Mouse (Mus musculus): Measurements from ENCODE around the gene Cntnap1. TPM values are rescaled to one million over a fixed set of nuclear protein-coding genes. Genes with fewer than 3 reads are reported as not detected.
A peak's percentile ranks its signal among the peaks of the same experiment; 100 is the strongest.

Cntnap1 gene
- polyA plus RNA-seq, 2 experiments = 0.08 to 0.16 TPM

DNA sequence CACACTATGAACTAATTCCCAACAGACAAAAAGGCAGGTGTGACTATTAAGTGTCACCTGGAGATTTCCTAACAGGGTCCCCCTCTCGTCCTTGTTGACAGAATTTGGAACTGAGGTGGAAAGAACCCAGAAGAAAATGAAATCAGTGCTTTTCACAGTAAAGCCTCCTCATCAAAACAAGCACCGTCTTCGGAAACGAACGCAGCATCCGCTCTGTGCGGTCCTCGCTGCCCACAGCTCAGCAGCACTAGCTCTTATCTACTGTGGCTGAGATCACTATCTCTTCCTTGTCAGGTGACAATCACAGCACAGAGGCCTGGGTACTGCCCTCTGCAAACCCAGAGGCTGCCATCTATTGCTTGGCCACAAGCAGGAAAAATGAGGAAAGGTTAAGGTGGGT is 25.9 kb downstream of the Cntnap1 start:
- H3K36me3 ChIP-seq (replicated peaks; ENCODE audit: control insufficient read depth, insufficient read depth, low read depth) = peaks cover 15% of the 10 kb centered on the region; the same call in 1 of the 2 replicates
- H3K4me2 ChIP-seq (ENCODE audit: low read depth) = no peak overlapping the region
- ATAC-seq (ENCODE audit: insufficient read depth) (no peak), DNase-seq (ENCODE audit: low read depth in 3 of 3, low spot score in 3 of 3) (no peak)
- no peak overlapping the region for H3K27ac ChIP-seq
- TF ChIP-seq EP300 (IDR thresholded peaks at IDR 0.05; ENCODE audit: low read depth) = no peak
- TF ChIP-seq CTCF (IDR thresholded peaks at IDR 0.05; ENCODE audit: low read depth) = no peak
- H3K27me3 ChIP-seq (ENCODE audit: control insufficient read depth, insufficient read depth, low read length) = no peaks in the 10 kb centered on the region
- peaks cover 10 to 20% of the 10 kb centered on the region in 2 experiments for H3K4me1 ChIP-seq (replicated peaks; ENCODE audit: control insufficient read depth in 2 of 2, insufficient read depth in 2 of 2, low read length in 1 of 2)
- WGBS (ENCODE audit: insufficient replicate concordance) = 81% methylated on average over 8 of the region's 8 CpGs
- H3K4me3 ChIP-seq (ENCODE audit: insufficient read depth in 1 of 2, low read depth in 2 of 2, low read length in 2 of 2) = no peak overlapping the region
- no peaks in the 10 kb centered on the region for H3K9me3 ChIP-seq (ENCODE audit: control insufficient read depth, low read length)
- no peak overlapping the region for H3K9ac ChIP-seq (replicated peaks)

DNA sequence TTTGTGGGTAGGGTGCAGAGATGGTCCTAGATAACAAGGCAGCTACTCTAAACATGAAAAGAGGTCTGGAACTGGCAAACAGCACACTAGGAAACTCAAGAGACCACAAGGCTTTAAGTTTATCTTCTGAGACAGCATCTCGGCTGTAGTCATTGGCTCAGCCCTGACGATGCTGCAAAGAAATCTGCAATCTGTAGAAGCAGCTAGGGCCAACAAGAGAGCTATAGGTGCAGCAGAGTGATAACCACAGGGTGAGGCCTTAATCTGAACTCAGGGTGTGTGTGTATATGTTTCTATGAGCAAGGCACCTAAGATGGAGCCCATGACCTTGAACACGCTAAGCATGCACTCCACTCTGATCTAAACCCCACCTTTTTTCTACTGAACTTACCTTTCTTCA is 29.2 kb downstream of the Cntnap1 start:
- Histone ChIP-seq H3K4me2 (ENCODE audit: low read depth) (0 out of 2 replicates have a peak overlapping the region, but pooled peaks have one; percentile 6), H3K4me1 (replicated peaks; ENCODE audit: control insufficient read depth in 2 of 2, insufficient read depth in 2 of 2, low read length in 1 of 2) (peaks cover 10 to 14% of the 10 kb centered on the region in 2 experiments), H3K27me3 (ENCODE audit: control insufficient read depth, insufficient read depth, low read length) (no peaks in the 10 kb centered on the region), H3K9me3 (ENCODE audit: control insufficient read depth, low read length) (no peaks in the 10 kb centered on the region), H3K4me3 (ENCODE audit: insufficient read depth in 1 of 2, low read depth in 2 of 2, low read length in 2 of 2) (no peak overlapping the region), H3K36me3 (replicated peaks; ENCODE audit: control insufficient read depth, insufficient read depth, low read depth) (peaks cover 21% of the 10 kb centered on the region; the same call in 1 of the 2 replicates), H3K27ac (no peak overlapping the region), H3K9ac (replicated peaks) (no peak overlapping the region; the same call in 1 of the 2 replicates)
- WGBS (ENCODE audit: insufficient replicate concordance) = 35% methylated on average over 3 of the region's 3 CpGs
- DNase-seq (ENCODE audit: low read depth in 3 of 3, low spot score in 3 of 3) (peak in 2 of 3 experiments; percentile 46 to 52), ATAC-seq (ENCODE audit: insufficient read depth) (peak; percentile 85)
- no peak for TF ChIP-seq CTCF (IDR thresholded peaks at IDR 0.05; ENCODE audit: low read depth)
- peak; percentile 70 for TF ChIP-seq EP300 (IDR thresholded peaks at IDR 0.05; ENCODE audit: low read depth)

DNA sequence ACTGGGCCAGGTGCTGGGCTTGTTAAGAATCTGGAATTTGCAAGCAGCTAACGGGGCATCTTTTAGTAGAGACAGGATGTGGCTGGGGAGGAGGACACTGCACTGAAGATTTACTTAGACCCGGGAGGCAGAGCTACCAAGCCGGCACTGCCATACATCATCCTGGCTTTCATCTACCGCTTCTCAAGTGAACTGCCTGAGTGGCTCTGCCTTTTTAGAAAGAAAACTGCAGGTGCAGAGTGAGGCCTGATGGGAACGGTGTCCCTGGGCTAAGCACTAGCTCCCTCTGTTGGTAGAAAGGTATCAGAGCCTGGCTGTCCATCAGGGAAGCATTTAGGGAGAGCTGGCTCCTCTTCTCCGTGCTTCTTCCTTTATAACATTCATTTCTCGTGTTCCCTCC is 30.7 kb downstream of the Cntnap1 start:
- 46% methylated on average over 7 of the region's 7 CpGs for WGBS (ENCODE audit: insufficient replicate concordance)
- Histone ChIP-seq H3K36me3 (replicated peaks; ENCODE audit: control insufficient read depth, insufficient read depth, low read depth) (peaks cover 21% of the 10 kb centered on the region; the same call in 1 of the 2 replicates), H3K9me3 (ENCODE audit: control insufficient read depth, low read length) (no peaks in the 10 kb centered on the region), H3K27ac (no peak overlapping the region), H3K4me2 (ENCODE audit: low read depth) (no peak overlapping the region), H3K9ac (replicated peaks) (no peak overlapping the region), H3K27me3 (ENCODE audit: control insufficient read depth, insufficient read depth, low read length) (no peaks in the 10 kb centered on the region), H3K4me3 (ENCODE audit: insufficient read depth in 1 of 2, low read depth in 2 of 2, low read length in 2 of 2) (no peak overlapping the region), H3K4me1 (replicated peaks; ENCODE audit: control insufficient read depth in 2 of 2, insufficient read depth in 2 of 2, low read length in 1 of 2) (peaks cover 10 to 14% of the 10 kb centered on the region in 2 experiments)
- DNase-seq (ENCODE audit: low read depth in 3 of 3, low spot score in 3 of 3) (peak in 1 of 3 experiments; percentile 32), ATAC-seq (ENCODE audit: insufficient read depth) (no peak)
- TF ChIP-seq EP300 (IDR thresholded peaks at IDR 0.05; ENCODE audit: low read depth) (no peak), CTCF (IDR thresholded peaks at IDR 0.05; ENCODE audit: low read depth) (peak; percentile 92)

DNA sequence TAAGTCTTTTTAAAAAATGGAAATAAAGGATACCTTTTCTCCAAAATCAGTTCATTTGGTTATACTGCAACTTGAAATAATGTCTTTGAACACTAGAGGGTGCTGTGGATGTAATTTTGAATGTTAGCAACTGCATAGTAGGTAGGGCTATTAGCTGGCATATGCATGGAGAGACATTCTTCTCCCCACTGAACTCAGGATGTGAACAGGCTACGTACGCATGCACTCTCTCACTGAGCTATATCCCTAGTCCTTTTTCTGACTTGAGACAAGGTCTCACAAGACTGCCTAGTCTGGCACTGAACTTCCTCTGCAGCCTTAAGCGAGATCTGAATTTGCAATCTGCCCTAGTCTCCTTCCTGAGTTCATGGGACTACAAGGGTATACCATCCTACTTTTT is 41.6 kb downstream of the Cntnap1 start:
- ATAC-seq (ENCODE audit: insufficient read depth) (0 out of 2 replicates have a peak, but pooled peaks have one; percentile 45), DNase-seq (ENCODE audit: low read depth in 3 of 3, low spot score in 3 of 3) (peak; percentile 59 to 67 (median 62))
- Histone ChIP-seq H3K4me1 (replicated peaks; ENCODE audit: control insufficient read depth in 2 of 2, insufficient read depth in 2 of 2, low read length in 1 of 2) (no peaks in the 10 kb centered on the region), H3K9me3 (ENCODE audit: control insufficient read depth, low read length) (no peaks in the 10 kb centered on the region), H3K36me3 (replicated peaks; ENCODE audit: control insufficient read depth, insufficient read depth, low read depth) (peaks cover 6% of the 10 kb centered on the region), H3K4me3 (ENCODE audit: insufficient read depth in 1 of 2, low read depth in 2 of 2, low read length in 2 of 2) (no peak overlapping the region), H3K27ac (no peak overlapping the region), H3K4me2 (ENCODE audit: low read depth) (no peak overlapping the region), H3K9ac (replicated peaks) (no peak overlapping the region), H3K27me3 (ENCODE audit: control insufficient read depth, insufficient read depth, low read length) (no peaks in the 10 kb centered on the region)
- TF ChIP-seq EP300 (IDR thresholded peaks at IDR 0.05; ENCODE audit: low read depth) (no peak), CTCF (IDR thresholded peaks at IDR 0.05; ENCODE audit: low read depth) (peak; percentile 75)
- 44% methylated on average over 3 of the region's 3 CpGs for WGBS (ENCODE audit: insufficient replicate concordance)

DNA sequence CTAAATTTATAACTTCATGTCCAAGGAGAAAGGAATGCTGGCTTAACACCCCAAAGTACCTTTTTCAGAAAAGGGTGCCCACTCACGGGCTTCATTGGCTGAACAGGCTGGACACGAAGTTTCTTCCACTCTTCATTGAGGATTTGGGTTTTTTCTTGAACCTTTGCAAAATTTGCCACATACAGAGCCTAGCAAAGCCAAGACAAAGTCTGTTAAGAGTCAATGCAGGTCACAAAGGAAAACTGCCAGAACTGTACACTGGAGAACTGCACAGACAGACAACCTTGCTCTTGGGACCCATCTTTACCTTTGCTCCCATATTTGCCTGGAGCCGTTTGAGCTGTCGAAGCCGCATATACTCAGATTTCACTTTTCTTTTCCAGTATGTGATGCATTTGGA is 46.6 kb downstream of the Cntnap1 start:
- ATAC-seq (ENCODE audit: insufficient read depth) (no peak), DNase-seq (ENCODE audit: low read depth in 3 of 3, low spot score in 3 of 3) (no peak)
- Histone ChIP-seq H3K27ac (no peak overlapping the region), H3K4me1 (replicated peaks; ENCODE audit: control insufficient read depth in 2 of 2, insufficient read depth in 2 of 2, low read length in 1 of 2) (peaks cover 0 to 6% of the 10 kb centered on the region in 2 experiments; a peak in 1 of 4 replicates), H3K9ac (replicated peaks) (no peak overlapping the region), H3K9me3 (ENCODE audit: control insufficient read depth, low read length) (no peaks in the 10 kb centered on the region), H3K27me3 (ENCODE audit: control insufficient read depth, insufficient read depth, low read length) (no peaks in the 10 kb centered on the region), H3K36me3 (replicated peaks; ENCODE audit: control insufficient read depth, insufficient read depth, low read depth) (no peaks in the 10 kb centered on the region; the same call in 1 of the 2 replicates), H3K4me2 (ENCODE audit: low read depth) (no peak overlapping the region), H3K4me3 (ENCODE audit: insufficient read depth in 1 of 2, low read depth in 2 of 2, low read length in 2 of 2) (no peak overlapping the region)
- TF ChIP-seq CTCF (IDR thresholded peaks at IDR 0.05; ENCODE audit: low read depth) (no peak), EP300 (IDR thresholded peaks at IDR 0.05; ENCODE audit: low read depth) (no peak)
- WGBS (ENCODE audit: insufficient replicate concordance) = 85% methylated on average over 5 of the region's 5 CpGs

Data from liver, embryonic 14.5 days (tissue).